Mouse (Mus musculus): ENCODE measurements around the gene Rab34.
A peak's percentile ranks its signal among the peaks of the same experiment; 100 is the strongest.
"Not testable (repeated sequence)": the region's sequence is repeated elsewhere in the genome, so short reads cannot be mapped to it uniquely, and the experiment has no call there.

Gene Rab34

DNA sequence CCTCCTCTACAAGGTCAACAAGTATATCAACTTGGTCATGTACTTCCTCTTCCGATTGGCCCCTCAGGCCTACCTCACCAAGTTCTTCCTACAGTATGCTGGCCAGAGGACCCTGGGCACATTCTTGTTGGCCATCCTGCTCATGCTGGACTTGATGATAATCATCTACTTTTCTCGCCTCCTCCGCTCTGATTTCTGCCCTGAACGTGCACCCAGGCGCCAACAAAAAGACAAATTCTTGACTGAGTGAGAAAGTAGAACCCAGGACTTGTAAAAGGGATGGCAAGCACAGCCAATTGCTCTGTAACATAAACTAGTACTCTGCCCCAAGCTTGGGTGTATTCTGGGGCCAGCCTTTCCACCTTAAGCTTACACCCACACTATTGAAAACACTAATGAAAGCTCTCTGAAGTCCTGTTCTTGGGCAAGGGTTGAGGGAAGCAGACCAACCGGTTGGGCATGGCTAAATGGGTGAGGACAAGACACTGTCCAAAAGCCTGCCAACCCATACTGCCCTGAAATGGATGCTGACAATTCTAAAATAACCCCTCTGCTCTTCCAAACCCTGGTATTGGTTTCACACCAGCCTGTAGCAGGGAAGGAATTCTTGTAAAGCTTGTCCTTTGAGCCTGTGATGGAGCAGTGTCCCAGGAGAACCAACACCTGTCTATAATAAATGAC is 8.0 kb upstream of the Rab34 start:
- no peak for DNase-seq (ENCODE audit: low spot score)

DNA sequence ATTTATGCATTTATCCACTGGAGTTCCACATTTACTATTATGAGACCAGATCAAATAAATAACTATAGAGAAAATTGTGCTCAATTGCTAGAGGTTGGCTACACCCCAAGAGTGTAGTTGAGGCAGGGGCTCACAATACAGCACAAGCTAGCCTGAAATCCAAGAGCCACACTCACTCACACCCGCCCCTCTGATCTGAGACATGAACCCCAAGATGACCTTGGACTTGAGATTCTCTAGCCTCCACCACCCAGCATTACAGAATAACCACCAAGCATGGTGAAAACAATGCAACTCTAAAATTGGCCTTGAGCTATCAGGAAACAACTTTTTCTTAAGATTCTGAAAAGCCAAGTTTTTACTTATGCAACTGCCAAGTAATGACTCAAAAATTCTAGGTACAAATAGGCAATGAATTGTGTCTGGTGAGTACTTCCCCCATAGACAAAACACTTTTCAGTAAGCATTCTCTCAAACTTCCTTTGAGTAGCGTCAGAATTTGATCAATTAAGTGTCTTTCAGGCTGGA is 6.3 kb upstream of the Rab34 start:
- DNase-seq (ENCODE audit: low spot score), result no peak

DNA sequence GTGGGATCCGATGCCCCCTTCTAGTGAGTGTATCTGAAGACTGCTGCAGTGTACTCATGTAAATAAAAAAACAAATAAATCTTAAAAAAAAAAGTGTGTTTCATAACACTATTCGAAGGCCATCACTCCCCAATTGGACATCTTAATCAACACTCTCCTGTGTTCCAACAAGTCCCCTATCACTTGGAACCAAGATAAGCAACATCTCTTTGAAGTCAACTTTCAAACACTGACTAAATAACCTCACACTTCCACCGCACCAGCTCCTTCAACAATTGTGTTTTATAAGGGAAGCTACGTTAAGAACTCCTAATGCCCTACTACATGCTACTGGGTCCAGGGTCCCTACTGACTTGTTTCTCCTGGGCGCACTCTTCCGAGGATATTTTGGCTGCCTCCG is 5.8 kb upstream of the Rab34 start:
- no peak for DNase-seq (ENCODE audit: low spot score)

DNA sequence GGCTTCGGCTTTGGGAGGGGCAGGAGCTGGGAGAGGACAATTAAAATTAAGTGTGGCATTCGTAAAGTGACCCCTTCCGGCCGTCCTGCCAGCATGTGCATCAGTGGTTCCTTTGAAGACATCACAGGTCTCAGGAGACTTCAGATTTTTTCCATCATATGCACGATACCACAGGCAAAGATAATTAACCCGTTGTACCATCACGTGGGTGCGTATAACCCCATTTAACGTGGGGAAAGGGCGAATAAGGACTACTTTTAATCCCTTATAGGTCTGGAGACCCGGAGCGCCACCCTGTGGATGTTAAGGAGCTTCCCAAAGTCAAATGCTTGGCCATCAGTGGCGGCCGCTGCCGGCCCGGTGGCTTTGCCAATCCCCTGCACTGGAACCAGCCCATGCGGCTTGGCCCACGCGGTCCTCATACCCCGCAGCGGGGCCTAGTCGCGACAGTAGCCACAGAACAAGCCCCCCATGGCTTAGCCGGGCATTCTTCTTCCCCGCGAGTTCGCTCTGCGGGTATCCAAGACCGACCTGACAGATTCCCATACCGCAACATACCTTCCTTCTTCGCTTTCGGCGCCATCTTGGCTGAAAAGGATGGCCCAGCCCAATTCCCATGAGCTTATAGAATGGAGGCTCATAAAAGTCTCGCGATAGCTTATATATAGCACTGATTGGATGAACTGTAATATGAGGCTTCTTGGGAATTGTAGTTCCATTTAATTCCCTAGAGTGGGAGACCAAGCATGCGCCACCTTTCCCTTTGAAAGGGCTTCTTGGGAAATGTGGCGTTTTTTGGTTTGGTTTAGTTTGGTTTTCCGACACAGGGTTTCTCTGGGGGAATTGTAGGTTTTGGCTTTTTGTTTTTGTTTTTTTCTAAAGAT is 5.0 kb upstream of the Rab34 start, which contains the start of gene Rpl23a:
Gene Rpl23a (minus strand): TSS at position 624 of the 884 bp plus-strand sequence.
- DNase-seq (ENCODE audit: low spot score), result peak; percentile 77

DNA sequence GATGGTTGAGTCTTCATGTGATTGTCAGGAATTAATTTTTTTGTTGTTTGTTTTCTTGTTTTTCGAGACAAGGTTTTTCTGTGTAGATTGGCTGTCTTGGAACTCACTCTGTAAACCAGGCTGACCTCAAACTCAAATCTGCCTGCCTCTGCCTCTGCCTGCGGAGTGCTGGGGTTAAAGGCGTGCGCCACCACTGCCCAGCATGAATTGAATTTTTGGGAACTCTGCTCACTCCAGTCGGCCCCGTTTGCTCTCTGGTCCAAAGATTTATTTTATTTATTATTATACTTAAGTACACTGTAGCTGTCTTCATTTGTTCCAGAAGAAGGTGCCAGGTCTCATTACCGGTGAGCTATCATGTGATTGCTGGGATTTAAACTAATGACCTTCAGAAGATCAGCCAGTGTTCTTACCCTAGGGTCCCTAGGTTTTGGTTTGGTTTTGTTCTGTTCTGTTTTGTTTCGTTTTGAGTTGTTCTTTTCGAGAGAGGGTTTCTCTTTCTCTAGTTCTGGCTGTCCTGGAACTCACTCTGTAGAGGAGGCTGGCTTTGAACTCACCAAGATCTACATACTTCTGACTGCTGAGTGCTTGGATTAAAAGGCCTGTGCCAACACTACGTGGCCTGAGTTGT is 4.2 kb upstream of the Rab34 start:
- no peak for DNase-seq (ENCODE audit: low spot score)

DNA sequence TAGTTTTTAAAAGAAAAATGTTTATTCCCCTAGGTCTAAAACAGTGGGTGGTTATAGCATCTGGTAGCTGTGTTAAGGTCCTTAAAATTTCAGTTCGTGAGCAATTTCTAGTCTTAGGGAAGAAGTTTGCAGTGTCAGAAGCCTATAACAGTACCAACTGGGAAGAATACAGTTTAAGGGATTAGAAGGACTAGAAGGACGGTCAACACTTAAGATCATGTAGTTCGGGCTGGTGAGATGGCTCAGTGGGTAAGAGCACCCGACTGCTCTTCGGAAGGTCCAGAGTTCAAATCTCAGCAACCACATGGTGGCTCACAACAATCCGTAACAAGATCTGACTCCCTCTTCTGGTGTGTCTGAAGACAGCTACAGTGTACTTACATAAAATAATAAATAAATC is 3.5 kb upstream of the Rab34 start:
- not testable (repeated sequence) for DNase-seq (ENCODE audit: low spot score)

DNA sequence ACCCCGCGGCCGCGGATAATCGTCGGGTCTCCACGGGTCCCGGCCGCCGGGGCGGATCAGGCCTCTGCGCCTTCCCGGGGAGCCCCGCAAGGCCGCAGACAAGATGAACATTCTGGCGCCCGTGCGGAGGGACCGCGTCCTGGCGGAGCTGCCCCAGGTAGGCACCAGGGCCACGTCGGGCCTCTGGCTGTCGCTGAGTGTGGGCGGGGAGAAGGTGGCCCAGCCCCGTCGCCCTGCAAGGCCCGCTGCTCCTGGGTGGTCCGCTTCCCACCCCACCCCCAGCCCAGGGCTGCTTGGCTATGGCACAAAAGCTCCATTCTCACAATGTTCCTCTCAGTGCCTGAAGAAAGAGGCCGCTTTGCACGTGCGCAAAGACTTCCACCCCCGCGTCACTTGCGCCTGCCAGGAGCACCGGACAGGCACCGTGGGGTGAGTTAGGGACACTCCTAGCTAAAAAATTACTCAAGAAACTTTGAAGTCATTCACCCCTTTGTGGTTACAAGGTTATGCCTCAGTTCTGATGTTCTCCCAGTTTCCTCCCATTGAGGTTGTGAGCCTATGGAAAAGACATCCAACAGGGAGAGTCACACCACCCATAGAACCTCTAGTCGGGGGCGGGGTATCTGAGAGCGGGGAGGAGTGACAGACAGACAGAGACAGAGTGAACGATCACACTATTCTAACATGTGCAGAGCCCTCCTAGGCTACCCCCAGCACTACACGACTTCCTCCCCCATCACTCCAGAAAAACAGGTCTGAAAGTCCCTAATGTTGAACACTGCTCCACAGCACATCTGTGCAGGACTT is 1.2 kb downstream of the Rab34 start:
- peak; percentile 31 for DNase-seq (ENCODE audit: low spot score)

DNA sequence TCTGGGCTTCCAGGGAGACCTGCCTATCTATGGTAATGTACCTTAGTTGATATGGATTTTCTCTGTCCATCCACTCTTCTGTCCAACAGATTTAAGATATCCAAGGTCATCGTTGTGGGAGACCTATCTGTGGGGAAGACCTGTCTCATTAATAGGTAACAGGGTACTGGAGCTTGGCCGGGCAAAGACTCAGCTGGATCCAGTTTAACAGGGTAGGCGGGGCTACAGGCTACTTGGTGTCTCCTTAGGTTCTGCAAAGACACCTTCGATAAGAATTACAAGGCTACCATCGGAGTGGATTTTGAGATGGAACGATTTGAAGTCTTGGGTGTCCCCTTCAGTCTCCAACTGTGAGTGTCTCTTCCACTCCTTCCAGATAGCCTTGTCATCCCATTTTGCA is 1.8 kb downstream of the Rab34 start:
- DNase-seq (ENCODE audit: low spot score), result no peak

DNA sequence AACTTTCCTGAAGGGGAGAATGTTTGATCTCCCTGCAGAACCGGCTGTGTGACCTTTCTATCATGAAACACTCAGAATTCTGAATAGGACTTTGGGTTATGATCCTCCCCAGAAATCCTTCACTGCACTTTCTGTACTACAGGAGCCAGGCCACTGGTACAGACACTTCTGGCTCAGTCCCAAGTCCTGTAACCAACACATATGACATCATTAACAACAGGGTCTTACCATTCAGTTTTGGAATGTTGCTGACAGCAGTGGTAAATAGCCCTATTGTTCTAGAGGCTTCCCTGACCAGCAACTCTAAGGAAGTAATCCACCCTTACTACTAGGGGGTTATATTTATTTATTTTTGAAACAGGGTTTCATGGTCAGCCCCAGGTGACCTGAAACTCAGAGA is 4.9 kb downstream of the Rab34 start, which contains the start of gene Proca1:
Gene Proca1 (plus strand): TSS at position 280 of the 400 bp plus-strand sequence.
- DNase-seq (ENCODE audit: low spot score), result no peak

DNA sequence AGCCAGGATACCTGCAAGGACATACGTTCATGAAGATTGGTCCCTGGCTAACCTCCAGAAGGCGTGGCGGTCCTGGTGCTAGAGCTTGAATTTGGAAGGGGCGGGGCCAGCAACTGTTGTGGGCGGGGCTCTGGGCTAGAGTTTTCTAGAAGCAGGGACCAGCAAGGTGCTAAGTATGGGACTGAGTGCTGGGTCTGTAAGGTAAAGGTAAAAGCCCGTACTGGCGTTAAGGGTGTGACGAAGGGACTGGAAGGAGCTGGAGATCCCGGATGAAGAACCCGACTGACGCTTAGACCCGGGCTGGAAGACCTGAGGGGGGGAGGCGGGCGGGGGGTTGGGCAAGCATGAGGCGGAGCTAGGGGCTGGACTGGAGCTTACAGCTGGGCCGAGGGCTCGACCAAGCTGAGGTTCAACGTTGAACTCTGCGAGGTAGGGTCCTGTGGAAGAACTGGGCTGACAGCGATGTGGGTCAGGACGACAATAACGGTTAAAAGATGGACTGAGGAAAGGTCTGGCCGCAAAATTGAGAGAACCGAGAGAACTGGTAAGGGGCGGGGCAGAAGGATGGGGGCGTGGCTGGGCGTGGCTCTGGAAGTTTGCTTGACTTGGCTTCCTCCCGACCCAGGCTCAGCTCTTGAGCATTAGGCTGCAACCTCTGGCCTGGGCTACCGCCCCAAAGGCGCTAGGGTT is 6.3 kb downstream of the Rab34 start:
- peak; percentile 48 for DNase-seq (ENCODE audit: low spot score)

DNA sequence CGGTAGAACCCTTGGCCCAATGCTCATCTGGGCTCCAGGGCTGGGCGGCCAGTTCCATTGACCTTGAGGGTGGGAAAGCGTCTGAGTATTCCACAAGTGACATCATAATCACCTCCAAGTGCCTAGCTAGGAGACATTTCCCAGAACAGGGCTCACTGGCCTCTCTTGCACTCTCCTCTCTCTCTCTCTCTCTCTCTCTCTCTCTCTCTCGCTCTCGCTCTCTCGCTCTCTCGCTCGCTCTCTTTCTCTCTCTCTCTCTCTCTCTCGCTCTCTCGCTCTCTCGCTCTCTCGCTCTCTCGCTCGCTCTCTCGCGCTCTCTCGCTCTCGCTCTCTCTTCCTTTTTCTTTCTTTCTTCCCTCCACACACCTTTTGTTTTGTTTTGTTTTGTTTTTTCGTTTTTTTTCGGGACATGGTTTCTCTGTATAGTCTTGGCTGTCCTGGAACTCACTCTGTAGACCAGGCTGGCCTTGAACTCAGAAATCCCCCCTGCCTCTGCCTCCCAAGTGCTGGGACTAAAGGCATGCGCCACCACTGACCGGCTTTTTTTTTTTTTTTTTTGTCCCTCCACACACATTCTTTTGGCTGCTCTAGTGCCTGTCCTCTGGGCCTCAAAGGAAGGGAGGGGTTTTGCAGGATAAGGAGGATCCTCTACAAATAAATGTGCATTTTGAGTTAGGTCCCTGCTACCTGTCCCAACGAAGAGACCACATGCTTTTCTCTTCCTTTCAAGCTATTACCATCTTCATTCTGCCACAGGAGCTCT is 7.1 kb downstream of the Rab34 start:
- DNase-seq (ENCODE audit: low spot score), result no peak

DNA sequence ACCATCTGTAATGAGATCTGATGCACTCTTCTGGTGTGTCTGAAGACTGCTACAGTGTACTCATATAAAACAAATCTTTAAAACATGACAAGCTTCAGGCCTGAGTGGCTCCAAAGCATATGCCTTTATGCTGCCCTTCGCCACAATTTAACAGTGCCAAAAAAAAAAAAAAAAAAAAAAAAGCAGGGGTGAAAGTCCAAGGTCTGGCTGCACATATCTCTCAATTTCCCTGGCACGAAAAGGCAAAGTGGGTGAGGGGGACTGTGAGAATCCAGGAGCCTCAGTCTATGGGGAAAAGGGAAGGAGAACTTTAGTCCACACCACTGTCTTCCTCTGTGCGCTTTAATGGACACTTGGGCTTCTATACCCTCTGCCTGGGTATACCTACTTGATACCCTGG is 14.1 kb downstream of the Rab34 start:
- no peak for DNase-seq (ENCODE audit: low spot score)

DNA sequence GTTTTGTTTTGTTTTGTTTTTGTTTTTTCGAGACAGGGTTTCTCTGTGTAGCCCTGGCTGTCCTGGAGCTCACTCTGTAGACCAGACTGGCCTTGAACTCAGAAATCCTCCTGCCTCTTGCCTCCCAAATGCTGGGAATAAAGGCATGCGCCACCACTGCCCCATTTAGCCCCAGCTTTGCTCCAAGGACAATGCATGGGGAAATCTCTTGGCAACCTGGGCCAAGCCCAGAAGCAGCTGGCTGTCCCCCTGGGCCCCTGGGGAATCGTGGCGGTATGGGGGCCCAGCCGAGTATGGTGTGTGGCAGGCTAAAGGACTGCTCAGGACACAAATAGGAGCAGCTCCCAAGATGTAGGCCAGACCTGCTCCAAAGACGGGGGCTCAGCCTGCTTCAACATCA is 16.1 kb downstream of the Rab34 start:
- no peak for DNase-seq (ENCODE audit: low spot score)

DNA sequence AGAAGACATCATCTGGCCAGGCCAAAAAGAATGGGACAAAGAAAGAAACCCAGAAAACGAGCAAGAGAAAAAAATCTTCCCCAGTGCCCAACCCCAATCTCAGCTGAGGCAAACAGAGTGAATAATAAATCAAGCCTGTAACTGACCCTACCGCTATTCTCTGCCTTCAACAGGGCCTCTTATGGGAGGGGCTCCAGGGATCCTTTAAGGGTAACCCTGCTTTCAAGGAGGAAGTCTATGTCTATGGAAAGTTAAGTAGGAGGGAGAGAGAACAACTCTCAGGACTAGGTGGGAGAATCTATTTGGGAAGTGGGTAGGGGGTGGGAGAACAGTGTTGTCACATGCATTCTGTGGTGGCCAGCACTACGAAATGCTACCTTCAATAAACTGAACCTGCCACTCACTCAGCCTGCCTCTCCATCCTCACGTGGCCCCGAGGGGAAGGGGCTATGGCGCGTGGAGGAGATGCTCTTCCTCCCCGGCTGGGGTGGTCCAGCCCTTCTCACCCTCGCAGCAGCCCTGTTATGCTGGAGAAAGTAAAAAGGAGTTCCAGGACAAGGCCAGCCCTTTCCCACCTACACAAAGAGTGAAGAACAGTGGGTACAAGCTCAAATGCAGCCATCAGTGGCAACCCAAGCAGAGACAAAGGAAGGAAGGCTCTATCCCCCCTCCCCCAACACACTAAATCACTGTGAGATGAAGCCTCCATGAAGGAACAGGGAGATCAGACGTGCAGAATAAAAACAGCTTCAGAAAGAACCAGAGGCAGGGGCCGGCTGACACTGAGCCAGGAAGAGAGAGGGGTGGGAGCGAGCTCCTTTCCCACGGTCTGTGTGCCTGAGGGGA is 17.4 kb downstream of the Rab34 start:
- DNase-seq (ENCODE audit: low spot score), result no peak

DNA sequence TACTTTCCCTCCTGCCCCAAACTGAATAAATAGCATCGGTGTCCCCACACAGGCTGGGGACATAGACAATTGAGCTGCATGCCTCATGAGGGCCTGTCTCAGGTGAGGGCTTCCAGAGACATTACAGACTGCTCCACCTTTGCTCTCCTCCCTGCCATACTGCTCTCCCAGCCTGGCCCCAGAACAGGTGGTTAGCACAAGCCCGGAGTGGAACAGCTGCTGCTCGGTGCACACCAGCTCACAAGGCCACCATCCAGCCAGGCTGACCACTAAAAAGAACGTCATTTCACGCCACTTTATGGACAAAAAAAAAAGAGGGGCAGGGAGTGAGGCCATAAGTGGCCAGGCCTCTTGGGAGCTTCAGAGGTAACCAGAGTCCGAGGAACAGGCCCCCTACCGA is 19.0 kb downstream of the Rab34 start:
- DNase-seq (ENCODE audit: low spot score), result no peak

DNA sequence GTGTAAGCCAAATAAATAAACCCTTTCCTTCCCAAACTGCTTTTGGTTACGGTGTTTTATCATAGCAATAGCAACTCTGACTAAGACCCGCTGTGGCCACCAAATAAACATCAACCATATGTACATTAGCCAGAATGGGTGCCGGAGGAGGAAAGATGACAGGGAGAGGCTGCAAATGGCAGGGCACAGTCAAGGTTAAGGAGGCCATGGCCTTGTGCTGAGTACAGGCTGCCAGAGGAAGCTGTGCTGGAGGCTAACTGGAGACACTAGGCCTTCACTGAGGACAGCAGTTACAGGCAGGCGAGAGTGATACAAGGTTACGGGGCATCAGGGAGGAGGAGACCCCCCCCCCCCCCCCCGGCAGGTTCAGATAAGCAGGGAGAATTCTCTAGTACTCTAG is 21.7 kb downstream of the Rab34 start:
- DNase-seq (ENCODE audit: low spot score), result no peak

DNA sequence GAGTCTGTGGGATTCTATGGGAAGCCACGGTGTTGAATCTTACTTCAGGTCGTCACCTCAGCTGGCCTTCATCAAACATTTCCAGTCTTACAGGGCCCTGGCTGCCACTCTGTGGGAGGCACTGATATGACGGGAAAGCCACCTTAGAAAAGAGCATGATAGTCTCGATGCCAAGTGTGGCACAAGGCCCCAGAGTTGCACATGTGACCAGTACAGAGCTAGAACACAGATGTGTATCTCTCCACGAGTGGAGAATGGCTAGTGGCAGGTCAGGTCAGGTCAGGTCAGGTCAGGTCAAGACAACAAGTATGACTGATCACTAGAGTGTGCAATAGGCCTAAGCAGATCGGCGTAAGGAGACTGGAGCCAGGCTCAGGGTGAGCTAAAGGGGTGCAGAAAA is 22.4 kb downstream of the Rab34 start:
- no peak for DNase-seq (ENCODE audit: low spot score)

DNA sequence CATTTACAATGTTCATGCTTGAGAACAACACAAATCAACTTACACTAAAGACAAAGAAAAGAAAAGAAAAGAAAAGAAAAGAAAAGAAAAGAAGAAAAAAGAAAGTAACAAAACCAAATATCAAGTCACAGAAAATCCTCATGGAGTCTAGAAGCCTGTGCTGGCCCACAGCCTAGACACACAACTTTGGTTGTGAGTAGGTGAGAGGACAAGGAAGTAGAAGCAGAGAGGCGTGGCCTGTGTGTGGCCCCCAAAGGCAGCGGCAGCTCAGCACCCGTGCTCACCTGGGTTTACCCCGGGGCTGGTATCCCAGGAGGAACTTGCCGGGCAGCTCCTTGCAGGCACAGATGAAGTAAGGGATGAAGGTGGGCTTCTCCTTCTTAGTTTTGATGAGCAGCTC is 23.3 kb downstream of the Rab34 start:
- no peak for DNase-seq (ENCODE audit: low spot score)

DNA sequence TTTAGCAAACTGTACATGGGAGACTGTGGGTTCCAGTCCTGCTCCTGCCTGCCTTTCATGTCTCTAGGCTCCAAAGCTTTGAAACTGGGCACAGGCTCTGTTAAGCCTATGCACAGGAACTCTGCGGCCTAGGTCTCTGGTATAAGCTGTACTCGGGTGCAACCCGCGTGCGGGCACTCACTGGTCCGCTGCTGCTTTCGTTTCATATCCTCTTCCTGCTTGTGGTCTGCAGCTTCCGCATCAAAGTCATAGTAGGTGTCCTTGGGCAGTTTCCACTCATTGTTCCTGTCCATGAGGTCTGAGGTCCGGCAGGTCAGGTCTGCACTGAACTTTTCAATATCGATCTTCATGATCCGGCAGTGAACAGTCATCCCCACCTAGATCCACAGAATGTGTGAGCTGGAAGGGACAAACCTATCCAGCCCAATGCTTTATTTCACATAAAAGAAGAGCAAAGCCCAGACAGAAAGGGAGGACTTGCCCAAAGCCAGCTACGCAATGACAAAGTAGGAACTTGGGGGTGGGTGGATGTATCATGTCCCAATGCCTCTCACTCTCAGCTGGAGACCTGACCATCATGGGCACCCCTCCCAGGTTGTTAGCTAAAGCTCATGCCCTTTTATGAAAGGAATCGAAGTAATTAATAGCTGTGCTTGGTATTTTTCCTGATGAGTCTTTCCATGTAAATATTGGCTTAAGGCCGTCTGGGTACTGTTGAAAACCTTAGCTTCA is 25.0 kb downstream of the Rab34 start:
- DNase-seq (ENCODE audit: low spot score), result peak; percentile 34

All from T-cell, adult 2 months (primary cell).